Mouse (Mus musculus) frontal cortex, postnatal 10 days (tissue): ENCODE data around the gene Clcn1.

ENCODE experiments used
- DNase-seq, 2 experiments: peaks; one replicate each; pipeline ENCODE4 v3.0.0; 2022; ENCODE audit warnings: low spot score in 2 of 2, mixed read lengths in 1 of 2

Clcn1 gene

GRCm38 (mm10) chr6:42309816-42310378 lies 23.4 kb downstream of the Clcn1 start:
- DNase-seq, result no peak

GRCm38 (mm10) chr6:42310427-42311053 lies 24.1 kb downstream of the Clcn1 start:
- DNase-seq, result no peak

GRCm38 (mm10) chr6:42318293-42318692 lies 31.8 kb downstream of the Clcn1 start:
- DNase-seq, result no peak

GRCm38 (mm10) chr6:42323371-42324066 lies 37.0 kb downstream of the Clcn1 start:
- no peak for DNase-seq

GRCm38 (mm10) chr6:42324067-42324481 lies 37.6 kb downstream of the Clcn1 start:
- DNase-seq, result peak in 1 of 2 experiments; percentile 43

- DNase-seq, result peak; percentile 62 to 79
These were observed 38.2 kb downstream of the Clcn1 start, which contains the start of gene Fam131b for GRCm38 (mm10) chr6:42324482-42325267. Gene Fam131b, minus strand, starts transcription at chr6:42324643.

GRCm38 (mm10) chr6:42325268-42325609 lies 38.8 kb downstream of the Clcn1 start:
- peak; percentile 67 to 79 for DNase-seq

- DNase-seq, result no peak
These were observed 40.0 kb downstream of the Clcn1 start for GRCm38 (mm10) chr6:42326509-42326908.

- DNase-seq, result no peak
These were observed 42.3 kb downstream of the Clcn1 start for GRCm38 (mm10) chr6:42328757-42329156.

GRCm38 (mm10) chr6:42330216-42330615 lies 43.7 kb downstream of the Clcn1 start:
- DNase-seq, result no peak

- no peak for DNase-seq
These were observed 44.5 kb downstream of the Clcn1 start for GRCm38 (mm10) chr6:42330946-42331345.

- DNase-seq, result no peak
These were observed 52.7 kb downstream of the Clcn1 start for GRCm38 (mm10) chr6:42339189-42339588.

GRCm38 (mm10) chr6:42339981-42340380 lies 53.5 kb downstream of the Clcn1 start:
- DNase-seq, result no peak

- no peak for DNase-seq
These were observed 55.7 kb downstream of the Clcn1 start for GRCm38 (mm10) chr6:42342171-42342570.

GRCm38 (mm10) chr6:42343361-42344120 lies 57.1 kb downstream of the Clcn1 start:
- DNase-seq, result no peak

- no peak for DNase-seq
These were observed 57.8 kb downstream of the Clcn1 start for GRCm38 (mm10) chr6:42344255-42344654.

- no peak for DNase-seq
These were observed 62.0 kb downstream of the Clcn1 start for GRCm38 (mm10) chr6:42348281-42349005.

- peak; percentile 47 to 63 for DNase-seq
These were observed 62.5 kb downstream of the Clcn1 start for GRCm38 (mm10) chr6:42349006-42349425.

- DNase-seq, result peak; percentile 85 to 89
These were observed 63.0 kb downstream of the Clcn1 start, which contains the start of gene Zyx for GRCm38 (mm10) chr6:42349426-42350020. Gene Zyx, plus strand, starts transcription at chr6:42349630.
